ENCODE assay signal across 8 mouse cellular contexts in genomic region chr13:35241443-35241842, GRCm38 (mm10).
A peak's percentile ranks its signal among the peaks of the same experiment; 100 is the strongest.
DNase-seq lines count a peak whose midpoint lies in the region.

No protein-coding gene starts in this region.

- peak; percentile 32 for DNase-seq in layer of hippocampus, adult 11-12 months (ENCODE audit: low spot score)
- DNase-seq in layer of hippocampus, postnatal 10 days (ENCODE audit: low spot score in 2 of 2): no peak
- DNase-seq in frontal cortex, adult 2 months (ENCODE audit: extremely low spot score in 1 of 2, low spot score in 1 of 2): peak; percentile 69 to 83
- DNase-seq in left cerebral cortex, adult 18-20 months (ENCODE audit: low spot score in 2 of 2): peak; percentile 74 to 76
- peak; percentile 61 for DNase-seq in right cerebral cortex, postnatal 25 days
- DNase-seq in embryo, embryonic 10 days (ENCODE audit: low spot score): no peak
- no peak for DNase-seq in lung, postnatal 4 days
- no peak for DNase-seq in heart, adult 8-10 months (ENCODE audit: low spot score)

Comparison
In these comparisons a context has a peak if more than half of its experiments do, and no peak if none do; other contexts are left out.
1. DNase-seq: peak in layer of hippocampus, adult 11-12 months (single experiment), frontal cortex, adult 2 months (2 of 2), left cerebral cortex, adult 18-20 months (2 of 2) and right cerebral cortex, postnatal 25 days (single experiment); none in layer of hippocampus, postnatal 10 days (0 of 2), embryo, embryonic 10 days (single experiment), lung, postnatal 4 days (0 of 2) and heart, adult 8-10 months (single experiment).